Mouse (Mus musculus): ENCODE results near the gene Higd1c.

DNA sequence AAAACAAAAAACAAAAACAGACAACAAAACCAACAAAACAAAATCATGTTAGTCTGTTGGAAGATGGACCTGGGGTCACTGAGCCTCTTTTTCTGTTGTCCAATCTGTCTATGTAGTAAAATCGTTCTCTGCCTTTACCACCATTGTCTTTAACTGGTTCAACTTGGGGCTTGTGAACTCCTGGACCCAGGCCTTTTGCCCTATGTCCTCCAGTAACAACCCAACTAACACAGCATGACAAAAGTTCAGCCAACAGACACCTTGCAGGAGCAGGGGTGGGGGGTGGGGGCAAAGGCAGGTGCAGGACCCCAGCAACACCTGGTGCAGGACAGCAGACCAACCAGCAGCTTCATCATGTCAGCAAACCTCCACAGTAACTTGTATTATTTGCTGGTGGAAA lies 44.5 kb upstream of the Higd1c start:
- TF ChIP-seq CTCF (IDR thresholded peaks at IDR 0.05; ENCODE audit: low read depth) (no peak), EP300 (IDR thresholded peaks at IDR 0.05; ENCODE audit: low read depth) (no peak)

Measured in liver, embryonic 14.5 days (tissue).